Mouse (Mus musculus) naive thymus-derived CD4-positive, alpha-beta T cell, adult 2 months (primary cell): ENCODE data around the gene Foxp1.

Experiments used
- DNase-seq: peaks from one replicate; pipeline ENCODE4 v3.0.0-alpha.2; 2011; ENCODE audit warnings: low read depth

The Foxp1 gene

DNA sequence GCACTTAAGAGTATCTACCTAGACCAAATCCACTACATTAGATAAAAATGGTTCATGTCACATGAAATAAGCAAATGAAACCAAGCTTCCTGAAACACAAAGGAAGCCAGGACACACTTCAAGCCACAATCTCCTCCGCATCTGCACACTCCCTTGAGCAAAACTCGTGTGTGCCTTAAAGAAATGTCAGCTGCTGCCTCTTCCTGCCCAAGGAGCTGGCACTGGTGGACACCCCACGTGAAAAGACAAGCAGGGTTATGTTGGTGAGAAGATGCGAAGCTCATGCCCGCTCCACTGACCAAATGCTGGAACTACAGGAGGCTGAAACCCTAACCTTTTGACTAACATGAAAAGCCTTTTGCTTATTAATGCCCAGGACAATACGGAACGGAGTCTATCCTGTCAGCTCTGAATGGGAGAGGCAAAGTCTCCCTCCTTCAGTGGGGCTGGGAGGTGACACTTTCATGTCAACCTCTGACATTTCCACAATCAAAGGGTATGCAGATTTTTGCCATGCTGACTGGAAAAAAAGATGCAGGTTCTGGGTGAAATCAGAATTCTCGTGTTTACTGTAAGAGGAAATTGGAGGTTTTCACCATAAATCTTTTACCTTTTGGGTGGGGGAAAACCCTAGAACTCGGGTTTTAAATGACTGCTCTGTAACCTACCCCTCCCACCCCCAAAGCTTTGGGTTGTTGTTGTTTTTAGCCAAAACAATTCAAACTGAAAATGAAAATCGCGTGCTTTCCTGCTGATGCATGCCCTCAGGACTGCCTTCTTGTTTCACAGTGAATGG is 261.4 kb downstream of the Foxp1 start:
- DNase-seq, result peak; percentile 88

DNA sequence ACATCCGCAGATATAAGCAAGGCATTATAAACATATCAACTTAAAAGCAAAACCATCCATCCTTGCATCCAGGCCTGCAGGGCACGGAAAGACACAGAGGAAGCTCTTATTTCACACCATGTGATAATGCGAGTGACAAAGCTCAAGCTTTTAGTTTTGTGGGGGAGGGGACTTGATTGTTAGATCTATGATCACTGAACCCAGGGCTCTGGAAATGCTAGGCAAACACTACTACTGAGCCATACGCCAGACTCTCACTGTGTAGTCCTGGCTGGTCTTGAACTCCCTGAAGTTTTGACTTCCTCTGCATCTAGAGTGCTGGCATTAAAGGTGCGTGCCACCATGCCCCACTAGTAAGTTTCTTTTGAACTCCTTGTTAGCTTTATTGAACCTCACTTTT is 264.2 kb downstream of the Foxp1 start:
- peak; percentile 70 for DNase-seq

DNA sequence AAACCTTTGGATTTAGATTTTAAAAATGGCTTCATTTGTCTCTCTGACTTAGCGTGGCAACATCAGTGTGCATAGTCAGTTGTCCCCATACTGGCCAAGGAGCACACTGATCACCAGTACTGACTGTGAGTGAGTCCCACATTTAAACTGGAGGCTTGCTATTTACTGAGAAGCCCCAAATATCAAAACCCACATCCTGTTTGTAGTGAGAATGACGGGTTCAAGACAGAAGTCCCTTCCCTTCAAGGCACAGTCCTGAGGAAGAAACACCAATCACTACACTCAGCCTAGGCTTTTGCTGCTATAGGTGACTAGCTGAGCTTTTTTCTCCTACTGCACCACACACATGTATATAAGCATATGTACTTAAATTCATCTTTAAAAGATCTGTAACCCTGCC is 264.8 kb downstream of the Foxp1 start:
- peak; percentile 65 for DNase-seq

DNA sequence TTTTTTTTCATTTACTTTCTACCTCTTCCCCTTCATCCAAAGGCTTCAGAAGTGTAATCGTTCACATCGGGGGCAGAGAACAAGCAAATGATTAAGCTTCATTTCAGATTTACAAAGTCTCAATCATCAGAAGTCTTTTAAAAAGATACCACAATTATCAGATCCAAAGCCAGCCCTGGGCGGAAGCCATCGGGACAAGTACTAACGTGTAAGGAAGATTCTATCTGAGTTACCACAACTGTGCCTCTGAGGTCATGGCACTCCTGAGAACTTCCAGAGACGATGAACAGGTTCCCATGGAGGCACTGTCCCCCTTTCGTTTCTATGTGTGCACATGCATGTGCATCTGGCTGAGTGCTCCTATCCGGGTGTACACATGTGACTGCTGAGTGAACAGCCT is 269.2 kb downstream of the Foxp1 start:
- DNase-seq, result no peak

DNA sequence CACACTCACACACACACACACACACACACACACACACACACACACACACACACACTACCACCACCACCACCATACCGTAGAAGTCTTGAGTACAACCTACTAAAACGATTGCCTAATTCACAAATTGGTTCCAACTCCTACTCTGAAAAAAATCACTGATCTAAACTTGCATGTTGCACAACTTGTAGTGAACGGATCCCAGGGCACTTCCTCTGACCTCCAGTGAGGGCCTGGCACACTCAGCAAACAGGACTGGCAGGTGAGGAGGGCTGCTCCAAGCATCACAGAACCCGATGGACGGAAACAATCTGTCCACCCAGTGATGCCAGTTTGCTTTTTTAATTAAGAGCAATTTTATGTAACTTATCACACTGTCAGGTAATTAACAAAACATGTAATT is 269.7 kb downstream of the Foxp1 start:
- no peak for DNase-seq

DNA sequence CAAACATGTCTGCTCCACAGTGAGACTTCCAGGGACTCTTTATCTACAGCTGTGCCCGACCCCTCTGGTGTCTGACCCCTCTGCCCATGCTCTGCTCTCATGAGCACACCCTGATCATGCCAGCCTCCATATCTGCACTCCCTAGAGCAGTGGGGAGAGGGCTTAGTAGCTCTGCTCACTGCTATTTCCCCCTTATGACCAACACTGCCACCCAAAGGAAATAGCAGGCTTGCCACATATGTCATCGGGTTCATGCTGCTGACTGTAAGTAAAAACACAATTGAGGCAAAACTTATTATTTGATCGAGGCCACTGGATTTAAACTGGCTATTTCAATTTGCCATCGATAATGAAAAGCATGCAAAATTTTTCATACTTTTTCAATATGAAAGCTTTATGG is 270.6 kb downstream of the Foxp1 start:
- DNase-seq, result peak; percentile 66

DNA sequence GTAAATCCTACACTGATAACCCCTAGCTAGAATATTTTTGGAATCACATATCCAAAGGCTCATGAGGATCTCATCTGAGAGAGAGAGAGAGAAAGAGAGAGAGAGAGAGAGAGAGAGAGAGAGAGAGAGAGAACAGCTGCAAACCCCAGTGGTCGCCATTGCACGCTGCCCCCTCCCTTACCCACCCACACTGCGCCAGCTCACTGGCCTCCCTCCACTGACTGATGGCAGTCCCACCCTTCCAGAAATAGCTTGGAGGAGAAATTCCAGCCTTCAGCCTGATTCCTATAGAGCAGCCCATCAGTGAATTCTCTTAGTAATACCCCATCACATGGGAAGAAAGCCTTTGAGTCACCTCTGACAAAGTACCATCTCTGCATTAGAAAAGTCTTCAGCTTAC is 271.3 kb downstream of the Foxp1 start:
- DNase-seq, result no peak

DNA sequence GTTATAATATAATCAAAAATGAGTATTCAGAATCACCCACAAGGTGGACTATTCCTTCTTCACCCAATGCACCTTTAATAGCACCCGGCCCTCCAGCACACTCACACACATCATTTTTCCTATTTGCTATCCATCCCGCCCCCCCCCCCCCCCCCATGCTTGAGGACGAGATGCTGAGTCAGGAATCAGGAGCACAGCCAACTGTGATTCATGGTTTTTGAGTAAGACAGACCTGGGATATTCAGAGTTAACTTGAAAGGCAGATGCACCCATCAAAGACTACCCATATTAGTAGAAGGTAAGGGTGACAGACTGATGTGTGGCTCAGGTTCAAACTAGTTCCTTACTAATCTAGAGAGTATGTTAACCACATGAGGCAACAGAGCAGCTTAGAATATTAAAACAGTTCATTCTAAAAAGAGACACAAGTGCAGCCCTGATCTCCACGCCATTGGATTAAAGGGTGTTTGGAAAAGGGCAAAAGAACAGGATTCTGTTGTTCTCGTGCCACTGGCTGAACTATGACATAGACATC is 273.0 kb downstream of the Foxp1 start:
- DNase-seq, result peak; percentile 44

DNA sequence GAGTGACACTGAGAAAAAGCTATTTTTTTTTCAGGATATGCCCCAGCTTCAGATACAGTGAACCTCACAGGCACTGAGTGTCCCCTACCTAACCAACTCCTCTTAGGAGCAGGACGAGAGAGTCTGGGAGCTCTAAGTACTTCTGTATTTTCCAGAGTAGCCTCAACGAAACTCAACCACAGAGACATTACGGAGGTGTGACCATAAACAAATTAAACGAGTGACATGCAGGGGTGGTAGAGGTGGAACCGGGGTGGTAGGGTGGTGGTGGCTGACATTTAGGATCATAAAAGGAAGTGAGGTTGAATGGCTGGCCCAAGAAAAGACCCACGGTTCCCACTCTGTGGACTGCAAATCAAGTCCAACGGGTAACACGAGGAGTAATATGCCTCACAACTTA is 274.1 kb downstream of the Foxp1 start:
- DNase-seq, result no peak

DNA sequence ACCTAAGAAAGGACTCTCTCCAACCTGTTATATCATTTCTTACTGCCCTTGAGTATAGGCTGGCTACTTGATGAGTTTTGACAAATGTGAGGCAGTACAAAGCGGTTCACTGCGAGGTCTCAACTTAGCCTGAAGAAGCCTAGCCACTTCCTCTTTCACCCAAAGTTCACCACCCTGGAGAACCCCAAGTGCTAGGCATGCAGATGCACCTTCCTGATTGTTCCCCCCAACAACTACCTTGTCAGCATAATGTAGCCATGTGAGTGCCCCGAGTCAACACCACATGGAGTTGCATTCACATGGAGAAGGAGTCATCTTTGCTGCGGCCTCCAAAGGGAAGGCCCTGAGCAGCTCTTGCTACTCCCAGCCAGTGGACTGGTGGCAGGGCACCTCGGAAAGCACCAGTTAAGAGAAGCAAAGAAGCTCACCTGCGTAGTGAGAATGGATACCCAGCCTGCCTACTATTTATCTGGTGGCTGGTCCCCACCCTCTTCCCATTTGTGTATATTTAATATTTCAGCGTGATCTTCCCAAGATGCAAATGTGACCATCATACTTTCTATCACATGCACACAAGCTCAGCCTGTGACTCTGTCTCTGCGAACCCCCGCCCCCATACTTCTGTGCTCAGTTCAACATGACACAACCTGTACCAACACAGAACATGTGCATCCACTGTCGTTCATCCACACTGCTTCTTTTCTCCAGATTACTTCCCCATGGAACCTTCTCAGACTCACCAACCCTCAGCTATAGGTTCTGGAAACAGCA is 280.7 kb downstream of the Foxp1 start:
- DNase-seq, result peak; percentile 62

DNA sequence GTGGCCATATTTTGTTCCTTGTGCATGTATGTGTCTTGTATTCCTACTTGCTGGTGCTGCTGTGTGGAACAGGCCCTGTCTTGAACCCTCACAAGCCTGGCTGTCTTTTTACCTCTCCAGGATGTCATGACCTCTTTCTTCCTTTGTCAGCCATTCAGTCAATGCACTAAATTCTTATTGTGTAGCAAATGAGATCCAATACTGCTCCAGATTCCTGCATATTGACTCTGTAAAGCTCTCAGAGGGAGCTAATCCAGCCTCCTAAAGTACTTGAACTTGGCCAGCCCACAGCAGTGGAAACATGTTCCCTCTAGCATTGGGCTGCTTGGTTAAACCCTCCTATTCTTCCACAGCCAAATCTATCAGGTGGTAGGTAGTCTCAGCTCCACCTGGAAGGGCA is 281.8 kb downstream of the Foxp1 start:
- DNase-seq, result no peak

DNA sequence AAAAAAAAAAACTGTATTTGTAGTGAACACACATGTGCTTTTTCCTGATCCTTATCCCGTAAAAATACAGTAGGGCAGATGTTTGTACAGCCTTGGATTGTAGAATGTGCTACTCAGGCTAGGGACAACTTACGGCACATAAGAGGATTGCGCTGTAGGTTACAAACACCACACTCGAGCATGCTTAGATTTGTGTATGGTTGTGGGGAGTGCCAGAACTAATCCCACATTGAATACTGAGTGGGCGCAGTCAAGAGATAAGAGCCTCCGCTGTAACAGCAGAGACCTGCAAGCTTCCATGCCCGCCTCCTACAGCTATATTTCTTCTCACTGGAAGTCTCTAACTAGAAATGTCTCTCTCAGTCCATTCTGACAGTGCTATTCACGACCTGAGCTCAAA is 286.9 kb downstream of the Foxp1 start:
- no peak for DNase-seq

DNA sequence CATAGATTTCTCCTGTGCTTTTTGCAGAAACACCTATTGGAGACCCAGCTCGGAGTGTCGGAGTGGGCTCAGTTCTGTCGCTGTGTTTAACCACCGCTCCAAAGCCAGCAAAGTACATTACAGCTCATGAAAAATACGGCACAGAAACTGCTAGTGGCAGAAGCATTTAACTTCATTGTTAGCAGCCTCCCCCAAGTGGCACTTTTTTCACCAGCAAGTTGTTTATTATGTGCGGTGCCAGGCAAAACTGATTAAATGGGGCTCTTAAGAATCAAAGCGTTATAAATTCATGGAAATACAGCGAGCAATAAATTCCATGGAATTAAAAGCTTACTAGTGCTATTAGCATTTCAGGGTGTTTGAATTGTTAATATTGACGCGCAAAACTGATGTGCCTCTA is 289.1 kb downstream of the Foxp1 start:
- DNase-seq, result no peak

DNA sequence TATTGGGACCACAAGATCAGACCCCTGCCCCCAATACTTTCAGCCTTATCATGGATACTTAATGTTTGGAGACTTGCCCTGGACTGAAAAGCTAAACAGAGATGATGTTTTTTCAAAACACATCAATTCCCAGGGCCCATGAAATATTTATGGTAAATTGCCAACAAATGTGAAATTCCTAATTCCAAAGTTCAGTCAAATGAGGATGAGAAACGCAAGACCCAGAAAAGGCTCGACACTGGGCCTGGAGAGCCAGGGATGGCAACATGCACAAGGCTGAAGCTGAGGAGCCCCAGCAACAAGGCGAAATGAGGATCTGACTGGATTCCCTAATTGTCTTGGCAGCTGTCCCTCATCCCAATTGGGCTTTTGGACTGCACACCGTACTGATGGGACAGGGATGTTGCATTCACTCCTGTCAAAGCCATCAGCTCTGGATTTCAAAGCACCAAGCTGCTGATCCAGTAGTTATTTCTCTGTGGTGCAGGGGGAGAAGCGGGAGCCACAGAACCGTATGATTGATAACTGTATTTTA is 294.1 kb downstream of the Foxp1 start:
- no peak for DNase-seq

DNA sequence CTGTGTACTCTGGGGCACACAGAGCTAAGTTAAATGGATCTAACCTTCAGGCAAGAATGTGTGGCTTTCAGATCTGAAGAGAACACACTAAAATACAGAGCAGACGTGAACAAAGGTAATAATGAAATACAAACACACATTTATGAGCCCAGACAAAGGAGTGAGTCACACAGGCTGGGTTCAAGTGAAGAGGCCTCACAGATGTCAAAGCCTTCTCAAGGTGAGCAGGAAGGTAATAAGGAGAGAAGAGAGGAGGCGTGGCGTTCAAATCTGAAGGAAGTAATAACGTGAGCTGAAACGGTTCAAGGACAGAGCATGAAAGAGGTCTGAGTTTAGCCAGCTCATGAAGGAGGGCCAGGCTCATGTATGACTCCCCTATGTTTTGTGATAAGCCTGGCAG is 301.4 kb downstream of the Foxp1 start:
- DNase-seq, result no peak

DNA sequence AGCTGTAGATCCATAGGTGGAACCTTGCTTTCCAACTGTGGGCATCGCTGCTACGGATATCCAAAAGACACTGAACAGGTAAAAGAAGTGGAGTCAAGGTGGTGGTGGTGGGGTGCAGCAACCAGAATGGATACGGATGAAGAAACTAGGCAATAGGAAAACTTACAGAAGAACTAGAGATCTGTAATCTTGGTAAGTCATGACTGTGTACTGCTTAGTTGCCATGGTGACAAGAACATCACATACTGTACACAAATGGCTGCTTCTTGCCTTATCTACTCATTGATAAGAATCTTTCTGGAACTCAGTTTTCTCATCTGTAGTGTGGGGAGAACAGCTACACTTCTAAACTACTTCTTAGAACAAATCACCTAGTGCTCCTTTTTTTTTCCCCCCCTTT is 302.0 kb downstream of the Foxp1 start:
- DNase-seq, result peak; percentile 66

DNA sequence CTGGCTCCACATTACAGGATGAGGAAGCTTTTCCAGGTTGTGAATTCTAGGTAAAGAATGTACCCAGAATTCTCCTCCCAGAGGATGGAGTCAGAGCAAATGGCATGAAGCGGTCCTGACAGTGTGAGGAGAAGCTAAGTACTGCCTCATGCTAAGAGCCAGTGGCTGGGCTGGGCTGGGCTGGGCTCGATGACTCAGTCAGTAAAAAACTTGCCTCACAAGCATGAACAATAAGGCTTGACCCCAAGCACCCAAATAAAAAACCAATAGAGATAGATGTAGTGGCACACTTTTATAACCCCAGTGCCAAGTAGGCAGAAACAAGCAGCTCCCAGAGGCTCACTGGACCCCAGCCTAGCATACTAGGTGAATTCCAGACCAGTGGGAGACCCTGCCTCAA is 304.7 kb downstream of the Foxp1 start:
- DNase-seq, result no peak

DNA sequence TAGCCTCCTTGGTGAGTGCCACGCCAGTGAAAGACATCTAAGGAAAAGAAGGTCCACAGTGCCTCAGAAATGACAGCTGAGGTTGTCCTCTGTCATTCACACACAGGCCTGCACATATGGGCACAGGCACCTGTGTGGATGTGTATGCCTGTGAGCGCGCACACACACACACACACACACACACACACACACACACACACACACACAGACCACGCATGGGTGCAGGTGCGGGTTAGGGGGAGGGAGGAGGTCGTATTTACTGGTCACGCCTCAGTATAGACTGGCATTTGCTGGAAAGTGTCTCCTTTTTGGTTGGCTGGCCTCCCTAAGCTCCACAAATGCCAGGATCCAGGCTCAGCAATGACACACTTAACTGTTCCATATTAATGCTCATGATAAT is 305.4 kb downstream of the Foxp1 start:
- DNase-seq, result no peak

DNA sequence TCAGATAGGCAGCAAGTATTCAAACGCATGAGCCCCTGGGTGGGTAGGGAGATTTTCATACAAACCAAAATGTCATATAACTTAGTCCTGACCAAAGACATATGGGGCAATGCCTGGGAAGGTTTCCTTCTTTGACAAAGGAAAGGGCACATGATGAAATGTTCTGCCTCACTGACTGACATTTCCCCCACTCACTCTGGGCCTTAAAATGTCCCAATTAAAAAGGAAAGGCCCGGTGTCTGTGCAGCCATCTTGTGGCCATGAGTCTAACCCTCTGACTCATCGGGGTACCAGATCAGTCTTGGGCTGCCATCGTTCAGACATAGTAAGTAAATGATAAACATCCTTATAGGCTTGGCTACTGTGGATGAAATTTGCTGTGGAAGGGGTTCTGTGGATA is 310.1 kb downstream of the Foxp1 start:
- DNase-seq, result no peak

DNA sequence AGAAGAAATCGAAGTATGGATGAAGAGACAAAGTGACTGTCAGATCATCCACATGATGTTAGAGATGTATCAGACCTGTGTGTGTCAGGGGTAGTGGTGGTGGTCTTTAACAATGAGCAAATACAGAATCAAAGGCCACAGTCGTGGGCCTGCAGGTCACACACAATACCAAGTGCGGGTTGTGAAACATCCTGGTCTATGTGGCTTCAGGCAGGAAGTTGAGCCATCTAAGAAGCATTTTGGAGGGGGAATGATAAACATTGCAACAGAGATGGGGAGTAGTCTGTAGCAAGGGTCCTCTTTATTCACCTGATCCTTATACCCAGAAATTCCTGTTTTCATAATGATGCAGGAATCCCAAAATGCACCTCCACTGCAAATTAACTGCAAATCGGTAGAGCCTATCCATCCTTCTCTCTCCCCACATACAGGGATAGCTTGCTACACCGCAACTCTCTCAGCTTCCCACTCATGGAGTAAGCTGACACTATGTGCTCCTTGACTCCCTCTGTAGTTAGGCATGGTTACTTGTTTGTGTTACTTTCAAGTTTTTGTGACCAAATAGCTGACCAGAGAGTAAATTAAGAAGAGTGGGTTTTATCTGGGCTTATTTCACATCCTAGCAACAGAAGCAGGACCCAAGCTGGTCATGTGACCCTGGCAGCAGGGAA is 310.7 kb downstream of the Foxp1 start:
- no peak for DNase-seq

DNA sequence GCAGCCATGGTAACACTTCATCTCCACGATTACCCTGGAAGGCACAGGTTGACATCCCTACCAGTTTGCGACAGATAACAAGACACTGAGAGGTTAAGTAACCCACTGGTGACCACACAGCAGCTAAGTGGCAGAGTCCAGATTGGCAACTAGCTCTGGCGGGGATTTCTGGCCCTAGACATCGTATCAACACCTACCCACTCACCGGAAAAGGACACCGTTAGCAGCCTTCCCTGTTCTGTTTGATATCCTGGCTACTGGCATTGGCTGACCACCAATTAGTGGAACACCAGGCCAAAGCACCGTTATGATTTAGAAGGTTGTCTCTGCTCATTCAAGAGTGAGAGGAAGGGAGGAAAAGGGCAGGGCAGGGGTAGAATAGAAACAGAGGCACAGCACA is 312.4 kb downstream of the Foxp1 start:
- no peak for DNase-seq

DNA sequence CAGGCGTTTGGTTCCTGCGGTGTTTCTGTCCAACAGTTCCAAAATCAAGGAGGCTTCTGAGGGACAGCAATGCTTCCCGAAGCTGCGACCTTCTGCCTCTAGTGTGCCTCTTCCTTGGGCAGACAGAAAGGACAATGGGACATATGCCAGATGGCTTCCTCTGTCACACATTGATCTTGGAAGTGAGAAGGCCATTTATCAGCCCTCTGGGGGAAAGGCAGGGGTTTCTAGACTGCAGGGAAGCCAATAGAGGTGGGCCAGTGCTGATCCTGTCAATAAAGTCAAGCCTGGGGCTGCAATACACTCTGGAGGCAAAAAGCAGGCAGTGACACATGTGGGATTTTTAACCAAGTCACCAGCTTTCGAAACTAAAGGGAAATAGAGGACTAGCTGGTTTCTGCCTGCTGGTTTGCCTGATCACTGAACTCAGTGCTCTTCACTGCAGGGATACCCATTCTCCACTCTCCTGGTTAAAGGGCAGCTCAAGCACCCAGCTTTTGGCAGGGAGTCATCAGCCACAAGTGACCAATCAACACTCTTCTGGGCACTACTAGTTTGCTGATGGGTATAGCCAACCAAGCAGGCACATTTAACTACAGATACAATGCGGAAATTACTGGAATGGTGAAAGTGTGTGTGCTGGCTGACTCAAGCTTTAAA is 315.2 kb downstream of the Foxp1 start:
- DNase-seq, result no peak
